Mouse (Mus musculus): Measurements from ENCODE around the gene Cckar. TPM values are rescaled to one million over a fixed set of nuclear protein-coding genes. Genes with fewer than 3 reads are reported as not detected.
A peak's percentile ranks its signal among the peaks of the same experiment; 100 is the strongest.

Cckar gene
- polyA plus RNA-seq, 1 experiment from 2014 or later: 48.7 TPM

DNA sequence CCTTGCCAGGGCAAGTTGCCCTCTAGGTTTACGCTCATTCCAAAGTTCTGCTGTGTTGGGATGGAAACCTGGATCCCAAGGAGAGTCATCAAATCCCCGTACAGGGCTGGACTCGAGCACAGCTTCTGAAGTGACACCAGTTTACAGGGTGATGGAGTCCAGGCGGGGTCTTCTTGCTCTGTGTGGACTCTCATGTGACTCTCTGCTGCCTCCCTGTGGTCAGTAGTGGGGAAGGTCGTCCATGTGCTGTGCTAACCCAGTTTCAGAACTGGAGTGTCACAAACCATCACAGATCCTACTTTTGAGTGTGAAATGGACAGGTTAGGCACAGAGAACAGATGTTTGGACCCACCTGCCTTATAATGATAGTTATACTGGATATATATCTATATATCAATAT, 35.2 kb downstream of the Cckar start:
- H3K9ac ChIP-seq: no peak overlapping the region

DNA sequence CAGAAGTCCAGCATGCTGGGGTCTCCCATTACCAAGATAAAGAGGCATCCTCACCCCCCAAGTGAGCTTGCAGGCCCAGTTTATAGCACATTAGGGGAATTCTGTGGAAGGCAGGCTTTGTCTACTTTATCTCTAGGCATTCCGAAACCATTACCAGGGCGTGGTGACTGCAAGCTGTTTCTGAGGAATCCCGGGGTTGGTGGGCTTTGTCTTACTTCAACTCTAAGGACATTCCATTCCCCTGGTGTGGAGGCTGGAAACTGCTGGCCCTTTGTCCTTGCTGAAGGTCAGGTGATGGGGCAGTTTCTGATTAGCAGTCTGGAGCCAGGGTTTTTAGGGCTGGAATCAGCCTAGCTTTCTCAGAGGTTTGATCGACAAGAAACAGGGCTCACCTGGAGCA, 36.0 kb downstream of the Cckar start:
- DNase-seq (no peak), ATAC-seq (ENCODE audit: insufficient read depth) (no peak)
- no peak for TF ChIP-seq CTCF (IDR thresholded peaks at IDR 0.05; ENCODE audit: low read depth)
- Histone ChIP-seq H3K27me3 (ENCODE audit: insufficient read depth, low read length) (no peaks in the 10 kb centered on the region), H3K4me2 (no peak overlapping the region), H3K9ac (no peak overlapping the region), H3K4me3 (ENCODE audit: low read depth, low read length) (no peak overlapping the region), H3K9me3 (ENCODE audit: low read depth, low read length) (no peaks in the 10 kb centered on the region), H3K4me1 (ENCODE audit: insufficient read depth) (no peaks in the 10 kb centered on the region), H3K27ac (ENCODE audit: low read depth) (no peak overlapping the region), H3K36me3 (ENCODE audit: insufficient read depth) (no peaks in the 10 kb centered on the region)
- 71% methylated on average over 4 of the region's 4 CpGs for WGBS

More for the DNA sequence above, 35.2 kb downstream of the Cckar start:
- Histone ChIP-seq H3K9me3 (ENCODE audit: low read depth, low read length) (no peaks in the 10 kb centered on the region), H3K27ac (ENCODE audit: low read depth) (no peak overlapping the region), H3K36me3 (ENCODE audit: insufficient read depth) (no peaks in the 10 kb centered on the region), H3K27me3 (ENCODE audit: insufficient read depth, low read length) (no peaks in the 10 kb centered on the region), H3K4me2 (no peak overlapping the region), H3K4me1 (ENCODE audit: insufficient read depth) (no peaks in the 10 kb centered on the region), H3K4me3 (ENCODE audit: low read depth, low read length) (no peak overlapping the region)
- peak; percentile 90 for DNase-seq
- 23% methylated on average over 5 of the region's 5 CpGs for WGBS
- peak; percentile 84 for TF ChIP-seq CTCF (IDR thresholded peaks at IDR 0.05; ENCODE audit: low read depth)
- peak; percentile 87 for ATAC-seq (ENCODE audit: insufficient read depth)

DNA sequence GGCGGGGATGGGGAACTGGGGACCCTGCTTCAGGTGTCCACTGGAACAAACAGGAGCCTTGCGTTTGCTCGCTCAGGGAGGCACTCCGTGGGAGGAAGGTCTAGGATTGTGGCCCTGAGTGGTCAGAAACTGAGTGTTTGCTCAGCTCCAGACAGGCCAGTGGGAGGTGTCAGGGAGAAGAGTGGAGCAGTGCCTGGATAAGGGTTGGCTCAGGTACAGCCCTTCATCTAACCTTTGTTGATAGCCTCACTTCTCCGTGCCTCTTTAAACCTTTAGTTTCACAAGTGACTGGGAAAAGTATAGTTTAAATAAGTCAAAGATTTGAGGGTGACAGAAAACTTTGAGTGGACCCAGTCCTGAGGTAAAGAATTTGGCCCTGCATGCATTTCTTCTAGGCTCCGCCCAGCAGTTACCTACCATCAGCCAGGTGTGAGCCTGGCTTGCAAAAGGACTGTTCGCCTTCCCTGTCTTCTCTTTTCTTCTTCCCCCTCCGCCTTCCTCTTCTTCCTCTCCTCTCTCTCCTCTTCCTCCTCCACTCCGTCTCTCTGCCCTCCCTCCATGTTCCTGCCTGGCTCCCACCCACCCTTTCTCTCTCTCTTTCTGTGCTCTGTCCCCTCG, 37.1 kb downstream of the Cckar start:
- ATAC-seq (ENCODE audit: insufficient read depth) (0 out of 2 replicates have a peak, but pooled peaks have one; percentile 41), DNase-seq (no peak)
- 66% methylated on average over 10 of the region's 10 CpGs for WGBS
- TF ChIP-seq CTCF (IDR thresholded peaks at IDR 0.05; ENCODE audit: low read depth): no peak
- H3K4me2 ChIP-seq: no peak overlapping the region
- H3K27me3 ChIP-seq (ENCODE audit: insufficient read depth, low read length): no peaks in the 10 kb centered on the region
- no peaks in the 10 kb centered on the region for H3K9me3 ChIP-seq (ENCODE audit: low read depth, low read length)
- no peaks in the 10 kb centered on the region for H3K4me1 ChIP-seq (ENCODE audit: insufficient read depth)
- peak overlapping the region; percentile 50; the same call in 1 of the 2 replicates for H3K27ac ChIP-seq (ENCODE audit: low read depth)
- H3K9ac ChIP-seq: no peak overlapping the region
- no peak overlapping the region for H3K4me3 ChIP-seq (ENCODE audit: low read depth, low read length)
- H3K36me3 ChIP-seq (ENCODE audit: insufficient read depth): no peaks in the 10 kb centered on the region

DNA sequence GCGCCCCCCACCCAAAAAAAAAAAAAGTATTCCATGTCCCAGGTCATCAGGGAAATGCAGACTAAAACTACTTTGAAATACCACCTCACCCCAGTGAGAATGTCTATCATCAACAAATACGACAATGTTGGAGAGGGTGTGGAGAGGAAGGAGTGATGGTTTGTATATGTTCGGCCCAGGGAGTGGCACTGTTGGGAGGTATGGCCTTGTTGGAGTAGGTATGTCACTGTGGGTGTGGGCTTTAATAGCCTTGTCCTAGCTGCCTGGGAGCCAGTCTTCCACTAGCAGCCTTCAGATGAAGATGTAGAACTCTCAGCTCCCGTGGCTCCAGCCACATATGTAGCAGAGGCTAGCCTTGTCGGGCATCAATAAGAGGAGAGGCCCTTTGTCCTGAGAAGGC, 39.5 kb downstream of the Cckar start:
- no peak for DNase-seq
- no peak for ATAC-seq (ENCODE audit: insufficient read depth)
- Histone ChIP-seq H3K9me3 (ENCODE audit: low read depth, low read length) (no peaks in the 10 kb centered on the region), H3K36me3 (ENCODE audit: insufficient read depth) (no peaks in the 10 kb centered on the region), H3K27me3 (ENCODE audit: insufficient read depth, low read length) (no peaks in the 10 kb centered on the region), H3K4me3 (ENCODE audit: low read depth, low read length) (no peak overlapping the region), H3K9ac (no peak overlapping the region), H3K4me2 (no peak overlapping the region), H3K27ac (ENCODE audit: low read depth) (no peak overlapping the region), H3K4me1 (ENCODE audit: insufficient read depth) (no peaks in the 10 kb centered on the region)
- TF ChIP-seq CTCF (IDR thresholded peaks at IDR 0.05; ENCODE audit: low read depth): no peak
- 71% methylated on average over 5 of the region's 5 CpGs for WGBS

DNA sequence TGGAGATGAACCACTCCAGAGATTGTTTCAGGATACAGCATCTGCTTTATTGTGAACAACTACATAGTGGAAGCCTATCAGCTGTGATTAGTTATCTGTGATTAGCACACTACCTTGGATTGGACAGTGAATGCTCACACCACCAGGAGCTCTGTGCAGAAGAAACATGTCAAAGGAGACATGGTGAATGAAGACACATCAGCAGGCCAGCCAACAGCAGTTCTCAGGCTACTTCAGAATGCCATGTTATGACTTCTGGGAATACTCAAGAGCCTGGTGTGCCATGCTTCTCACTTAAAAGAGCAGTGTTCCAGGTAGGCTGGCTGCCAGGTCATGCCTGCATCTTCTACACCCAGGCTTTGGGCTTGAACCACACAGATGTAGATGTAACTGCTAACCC, 43.8 kb downstream of the Cckar start:
- Histone ChIP-seq H3K4me2 (no peak overlapping the region), H3K9ac (no peak overlapping the region), H3K27ac (ENCODE audit: low read depth) (no peak overlapping the region), H3K36me3 (ENCODE audit: insufficient read depth) (no peaks in the 10 kb centered on the region), H3K9me3 (ENCODE audit: low read depth, low read length) (no peaks in the 10 kb centered on the region), H3K27me3 (ENCODE audit: insufficient read depth, low read length) (no peaks in the 10 kb centered on the region), H3K4me1 (ENCODE audit: insufficient read depth) (no peaks in the 10 kb centered on the region), H3K4me3 (ENCODE audit: low read depth, low read length) (no peak overlapping the region)
- ATAC-seq (ENCODE audit: insufficient read depth) (no peak), DNase-seq (no peak)
- no peak for TF ChIP-seq CTCF (IDR thresholded peaks at IDR 0.05; ENCODE audit: low read depth)

DNA sequence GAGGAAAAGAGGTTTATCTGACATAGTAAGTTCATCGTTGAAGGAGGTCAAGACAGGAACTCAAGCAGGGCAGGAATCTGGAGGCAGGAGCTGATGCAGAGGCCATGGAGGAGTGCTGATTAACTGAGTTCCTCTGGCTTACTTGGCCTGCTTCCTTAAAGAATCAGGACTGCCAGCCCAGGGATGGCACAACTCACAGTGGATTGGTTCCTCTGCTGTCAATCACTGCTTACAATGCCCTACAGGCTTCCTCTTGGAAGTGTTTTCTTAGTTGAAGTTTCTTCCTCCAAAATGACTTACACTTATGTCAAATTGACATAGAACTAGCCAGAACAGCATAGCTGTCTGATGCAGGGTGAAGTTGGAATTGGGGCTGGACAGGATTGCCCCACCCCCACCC, 45.1 kb downstream of the Cckar start:
- no peak for TF ChIP-seq CTCF (IDR thresholded peaks at IDR 0.05; ENCODE audit: low read depth)
- WGBS: 30% methylated on average over 1 of the region's 1 CpGs
- no peak for DNase-seq
- no peak overlapping the region for H3K27ac ChIP-seq (ENCODE audit: low read depth)
- no peak overlapping the region for H3K9ac ChIP-seq
- H3K4me1 ChIP-seq (ENCODE audit: insufficient read depth): no peaks in the 10 kb centered on the region
- no peak for ATAC-seq (ENCODE audit: insufficient read depth)
- H3K27me3 ChIP-seq (ENCODE audit: insufficient read depth, low read length): no peaks in the 10 kb centered on the region
- H3K4me2 ChIP-seq: no peak overlapping the region
- H3K9me3 ChIP-seq (ENCODE audit: low read depth, low read length): no peaks in the 10 kb centered on the region
- no peaks in the 10 kb centered on the region for H3K36me3 ChIP-seq (ENCODE audit: insufficient read depth)
- H3K4me3 ChIP-seq (ENCODE audit: low read depth, low read length): no peak overlapping the region

DNA sequence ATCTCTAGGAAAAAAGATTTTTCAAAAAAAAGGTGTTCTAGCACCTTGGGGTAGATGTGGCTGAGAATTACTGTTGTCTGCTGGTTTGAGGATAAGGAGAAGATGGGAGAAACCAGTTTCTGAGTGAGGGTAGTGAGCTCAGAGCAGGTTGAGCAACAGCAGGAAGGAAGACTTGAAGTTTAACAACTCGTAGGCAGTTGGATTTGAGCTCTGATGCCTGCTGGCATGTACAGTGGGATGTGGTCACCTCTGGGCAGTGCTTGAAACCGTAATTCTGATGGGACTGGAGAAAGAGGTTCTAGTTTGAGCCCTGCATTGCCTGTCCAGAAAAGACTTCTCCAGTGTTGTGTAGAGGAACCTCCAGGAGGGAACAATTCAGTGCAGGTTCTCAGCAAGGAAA, 46.0 kb downstream of the Cckar start:
- Histone ChIP-seq H3K4me1 (ENCODE audit: insufficient read depth) (no peaks in the 10 kb centered on the region), H3K9ac (no peak overlapping the region), H3K27me3 (ENCODE audit: insufficient read depth, low read length) (no peaks in the 10 kb centered on the region), H3K36me3 (ENCODE audit: insufficient read depth) (peaks cover 5% of the 10 kb centered on the region), H3K4me2 (no peak overlapping the region), H3K27ac (ENCODE audit: low read depth) (no peak overlapping the region), H3K9me3 (ENCODE audit: low read depth, low read length) (no peaks in the 10 kb centered on the region), H3K4me3 (ENCODE audit: low read depth, low read length) (no peak overlapping the region)
- TF ChIP-seq CTCF (IDR thresholded peaks at IDR 0.05; ENCODE audit: low read depth): no peak
- DNase-seq (no peak), ATAC-seq (ENCODE audit: insufficient read depth) (no peak)
- 82% methylated on average over 2 of the region's 2 CpGs for WGBS

Measured in lung, embryonic 14.5 days (tissue).